Mouse (Mus musculus) CH12.LX (cell line): ENCODE results near the gene Pdcd1lg2. TPM values are rescaled to one million over a fixed set of nuclear protein-coding genes. Genes with fewer than 3 reads are reported as not detected.

Experiments used
- DNase-seq: peaks from one replicate; pipeline ENCODE4 v3.0.0-alpha.2; 2013; ENCODE audit errors: extremely low read depth
- H3K27ac ChIP-seq: 2 replicates; pipeline ENCODE4 v1.5.1; 2012; ENCODE audit warnings: low read depth, mild to moderate bottlenecking, control low read depth, moderate library complexity; ENCODE audit not compliant: insufficient read depth
- H3K27me3 ChIP-seq: replicated peaks from 2 replicates; pipeline ENCODE3; 2012; ENCODE audit warnings: inconsistent platforms
- H3K36me3 ChIP-seq, 2 experiments: replicated peaks in 1 of 2; 2 replicates each; pipeline versions ENCODE3 to v1.6.1; 2012; ENCODE audit warnings: inconsistent platforms in 1 of 2, low read length in 1 of 2, mild to moderate bottlenecking in 1 of 2, mixed read lengths in 1 of 2, moderate library complexity in 1 of 2; ENCODE audit not compliant: control insufficient read depth in 1 of 2, insufficient read depth in 1 of 2
- H3K4me1 ChIP-seq, 2 experiments: 2 replicates each; pipeline ENCODE4 v1.6.1; 2012; ENCODE audit warnings: inconsistent platforms in 1 of 2, moderate library complexity in 1 of 2; ENCODE audit not compliant: insufficient read depth in 2 of 2, control insufficient read depth in 1 of 2
- H3K4me2 ChIP-seq: 2 replicates; pipeline ENCODE4 v1.6.1; 2012; ENCODE audit warnings: low read depth, mild to moderate bottlenecking, control low read depth; ENCODE audit not compliant: poor library complexity, insufficient read depth, severe bottlenecking
- H3K4me3 ChIP-seq, 3 experiments: fragments of 150-350 bp in 1 of 3; sonication (generic) in 1 of 3; replicated peaks in 1 of 3; 2 replicates each; pipeline versions ENCODE3 to v1.5.1; 2011 to 2012; ENCODE audit warnings: low read depth in 2 of 3, low read length in 2 of 3, mild to moderate bottlenecking in 2 of 3, moderate library complexity in 2 of 3, control low read depth in 1 of 3, improper control_type of control experiment in 1 of 3, inconsistent platforms in 1 of 3, mixed read lengths in 1 of 3; ENCODE audit not compliant: poor library complexity in 1 of 3
- H3K79me2 ChIP-seq: replicated peaks from 2 replicates; pipeline ENCODE4 v1.6.1; 2012; ENCODE audit warnings: mild to moderate bottlenecking, moderate library complexity; ENCODE audit not compliant: control insufficient read depth, poor library complexity, insufficient read depth, severe bottlenecking; ENCODE audit errors: extremely low read depth
- H3K9ac ChIP-seq: 2 replicates; pipeline ENCODE4 v1.6.1; 2012; ENCODE audit warnings: low read depth, mild to moderate bottlenecking, control low read depth, moderate library complexity; ENCODE audit not compliant: insufficient read depth
- H3K9me3 ChIP-seq: replicated peaks from 2 replicates; pipeline ENCODE3; 2012; ENCODE audit warnings: low read length, inconsistent platforms, mixed read lengths
- BHLHE40 ChIP-seq: IDR thresholded peaks from 2 replicates; pipeline ENCODE4 v1.6.1; 2011; ENCODE audit warnings: mild to moderate bottlenecking, low read depth, low read length, improper control_type of control experiment
- CHD2 ChIP-seq: IDR thresholded peaks from 2 replicates; pipeline ENCODE4 v1.6.1; 2011; ENCODE audit warnings: low read length, improper control_type of control experiment
- ELF1 ChIP-seq: IDR thresholded peaks from 2 replicates; pipeline ENCODE4 v1.6.1; 2014; ENCODE audit warnings: low read depth, mild to moderate bottlenecking, inconsistent platforms, low read length, improper control_type of control experiment
- EP300 ChIP-seq: IDR thresholded peaks from 2 replicates; pipeline ENCODE4 v1.6.1; 2011; ENCODE audit warnings: low read length, improper control_type of control experiment
- GABPA ChIP-seq: IDR thresholded peaks from 2 replicates; pipeline ENCODE4 v1.6.1; 2012; ENCODE audit warnings: low read depth, low read length, improper control_type of control experiment, inconsistent platforms; ENCODE audit not compliant: insufficient replicate concordance
- JUN ChIP-seq: IDR thresholded peaks from 2 replicates; pipeline ENCODE4 v1.6.1; 2011; ENCODE audit warnings: low read depth, mild to moderate bottlenecking, low read length, improper control_type of control experiment, moderate library complexity; ENCODE audit not compliant: insufficient read depth
- MAZ ChIP-seq: IDR thresholded peaks from 2 replicates; pipeline ENCODE4 v1.6.1; 2012; ENCODE audit warnings: low read depth, mild to moderate bottlenecking, inconsistent platforms, low read length, improper control_type of control experiment, moderate library complexity
- MEF2A ChIP-seq: IDR thresholded peaks from 2 replicates; pipeline ENCODE4 v1.6.1; 2014; ENCODE audit warnings: low read depth, mild to moderate bottlenecking, inconsistent platforms, low read length, improper control_type of control experiment, borderline replicate concordance
- MYC ChIP-seq: IDR thresholded peaks from 2 replicates; pipeline ENCODE4 v1.6.1; 2011; ENCODE audit warnings: low read depth, mild to moderate bottlenecking, improper control_type of control experiment, low read length
- NELFE ChIP-seq: IDR thresholded peaks from 2 replicates; pipeline ENCODE4 v1.6.1; 2011; ENCODE audit warnings: low read depth, low read length, improper control_type of control experiment
- NRF1 ChIP-seq: IDR thresholded peaks from 2 replicates; pipeline ENCODE4 v1.6.1; 2014; ENCODE audit warnings: low read depth, mild to moderate bottlenecking, inconsistent platforms, low read length, improper control_type of control experiment, moderate library complexity
- PAX5 ChIP-seq: IDR thresholded peaks from 2 replicates; pipeline ENCODE4 v1.6.1; 2012; ENCODE audit warnings: low read length, inconsistent platforms, mixed read lengths
- POLR2AphosphoS2 ChIP-seq: IDR thresholded peaks from 2 replicates; pipeline ENCODE4 v1.6.1; 2011; ENCODE audit warnings: low read depth, low read length, improper control_type of control experiment
- RAD21 ChIP-seq: IDR thresholded peaks from 2 replicates; pipeline ENCODE4 v1.6.1; 2011; ENCODE audit warnings: low read depth, mild to moderate bottlenecking, low read length, improper control_type of control experiment, moderate library complexity
- RCOR1 ChIP-seq: conservative IDR thresholded peaks from 2 replicates; pipeline ENCODE4 v1.6.1; 2012; ENCODE audit warnings: low read depth, mild to moderate bottlenecking, inconsistent platforms, low read length, improper control_type of control experiment
- SIN3A ChIP-seq: IDR thresholded peaks from 2 replicates; pipeline ENCODE4 v1.6.1; 2012; ENCODE audit warnings: low read length, improper control_type of control experiment, inconsistent platforms
- TBP ChIP-seq: conservative IDR thresholded peaks from 2 replicates; pipeline ENCODE4 v1.6.1; 2011; ENCODE audit warnings: low read depth, low read length, improper control_type of control experiment
- TCF12 ChIP-seq: IDR thresholded peaks from 2 replicates; pipeline ENCODE4 v1.6.1; 2014; ENCODE audit warnings: low read depth, mild to moderate bottlenecking, inconsistent platforms, low read length, improper control_type of control experiment
- USF1 ChIP-seq: IDR thresholded peaks from 2 replicates; pipeline ENCODE4 v1.6.1; 2014; ENCODE audit warnings: low read depth, mild to moderate bottlenecking, inconsistent platforms, low read length, improper control_type of control experiment
- dilution Hi-C: fragments of 300-500 bp; cut with MboI; formaldehyde crosslinking; loops from 2 replicates; pipeline ENCODE4 v1.14.3; 2020; ENCODE audit warnings: low sequenced_read_pairs; ENCODE audit not compliant: extremely low pct_unique_long_range_greater_than_20kb, extremely low pct_ligation_motif_present
- in situ Hi-C: fragments of 300-500 bp; cut with MboI; formaldehyde crosslinking; loops from 3 replicates; pipeline ENCODE4 v1.14.3; 2019; ENCODE audit warnings: low sequenced_read_pairs, low pct_ligation_motif_present, low pct_unique_long_range_greater_than_20kb, mixed read lengths
- polyA plus RNA-seq: library from polyadenylated mRNA; unstranded; fragments of >175 nt; gene quantifications from 2 replicates; pipeline ENCODE4 v1.2.1, GENCODE M21; 2012; ENCODE audit warnings: low read depth; ENCODE audit not compliant: insufficient read length
- total RNA-seq, 2 experiments: library from RNA; depleted of rRNA; stranded (reverse); fragments of 300-350 nt in 1 of 2; fragments of >200 nt in 1 of 2; gene quantifications; 2 replicates each; pipeline ENCODE4 v1.2.3; 2012 to 2014

Gene Pdcd1lg2
- total and polyA plus RNA-seq, 3 experiments = 1.4 to 5.5 (median 1.7) TPM

DNA sequence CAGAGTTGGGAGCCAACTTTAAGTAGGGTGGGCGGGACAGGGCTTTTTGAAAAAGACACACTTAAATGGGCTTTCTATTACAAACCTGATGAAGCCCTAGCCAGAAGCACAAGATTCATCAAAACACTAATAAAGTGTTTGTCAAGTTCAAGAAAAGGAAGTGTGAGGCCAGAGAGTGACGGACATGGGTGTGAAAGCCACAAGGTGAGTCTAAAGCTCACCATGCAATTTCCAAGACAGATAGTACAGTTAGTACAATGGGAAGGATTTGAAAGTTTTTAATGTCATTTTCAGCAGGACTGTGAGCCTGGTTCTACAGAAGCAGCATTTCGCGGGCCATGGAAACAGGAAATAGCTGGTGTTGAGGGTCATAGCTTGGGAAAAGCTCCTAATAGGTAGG lies 10.9 kb upstream of the Pdcd1lg2 start:
- no peak overlapping the region for H3K4me2 ChIP-seq

DNA sequence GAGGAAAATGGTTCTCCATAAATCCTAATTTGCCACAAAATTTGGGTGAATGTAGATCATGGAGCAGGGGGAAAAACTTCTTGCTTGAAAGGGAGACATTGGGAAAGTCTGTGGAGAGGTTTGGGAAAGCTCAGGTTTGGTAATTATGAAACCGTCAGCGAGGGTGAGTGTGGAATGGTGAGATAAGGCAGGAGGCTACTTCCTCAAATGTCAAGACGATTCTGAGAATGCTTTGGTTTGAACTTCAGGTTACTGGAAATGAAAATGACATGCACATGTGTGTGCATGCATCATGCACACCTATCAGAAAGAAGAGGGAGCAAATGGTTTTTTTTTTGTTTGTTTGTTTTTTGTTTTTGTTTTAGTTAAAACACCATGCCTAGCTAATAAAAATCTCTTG lies 10.3 kb upstream of the Pdcd1lg2 start:
- no peak overlapping the region for H3K4me3 ChIP-seq
- H3K79me2 ChIP-seq = no peaks in the 10 kb centered on the region
- in situ Hi-C loops (no loop called here), dilution Hi-C loops (no loop called here)
- no peaks in the 10 kb centered on the region for H3K36me3 ChIP-seq
- no peak for DNase-seq
- peaks cover 0 to 14% of the 10 kb centered on the region in 2 experiments; a peak in 2 of 4 replicates for H3K4me1 ChIP-seq
- peaks cover 6% of the 10 kb centered on the region for H3K9me3 ChIP-seq
- no peak overlapping the region for H3K4me2 ChIP-seq
- no peak overlapping the region for H3K9ac ChIP-seq
- H3K27ac ChIP-seq = no peak overlapping the region
- H3K27me3 ChIP-seq = no peaks in the 10 kb centered on the region
- no peak for TF ChIP-seq TBP
- TF ChIP-seq GABPA = no peak
- TF ChIP-seq NELFE = no peak
- no peak for TF ChIP-seq CHD2
- no peak for TF ChIP-seq ELF1
- TF ChIP-seq MAZ = no peak
- no peak for TF ChIP-seq NRF1
- peak; percentile 37; the same call in 1 of the 2 replicates for TF ChIP-seq BHLHE40
- TF ChIP-seq RAD21 = no peak
- 0 out of 2 replicates have a peak, but pooled peaks have one; percentile 18 for TF ChIP-seq EP300
- no peak for TF ChIP-seq SIN3A
- TF ChIP-seq MEF2A = no peak
- TF ChIP-seq MYC = no peak
- no peak for TF ChIP-seq TCF12
- no peak for TF ChIP-seq RCOR1
- no peak for TF ChIP-seq POLR2AphosphoS2
- TF ChIP-seq USF1 = no peak

More for the DNA sequence above, 10.9 kb upstream of the Pdcd1lg2 start:
- Histone ChIP-seq H3K4me1 (peaks cover 0 to 11% of the 10 kb centered on the region in 2 experiments; a peak in 2 of 4 replicates), H3K27me3 (no peaks in the 10 kb centered on the region), H3K36me3 (no peaks in the 10 kb centered on the region), H3K9ac (no peak overlapping the region), H3K4me3 (no peak overlapping the region), H3K9me3 (peaks cover 6% of the 10 kb centered on the region), H3K27ac (no peak overlapping the region), H3K79me2 (no peaks in the 10 kb centered on the region)
- no peak for TF ChIP-seq TCF12
- no peak for TF ChIP-seq PAX5
- no peak for TF ChIP-seq JUN
- no peak for TF ChIP-seq NRF1
- no peak for TF ChIP-seq SIN3A
- in situ Hi-C loops = no loop called here
- dilution Hi-C loops = no loop called here
- DNase-seq = no peak
